Mouse (Mus musculus): Measurements from ENCODE around the gene Rpn2. TPM values are rescaled to one million over a fixed set of nuclear protein-coding genes. Genes with fewer than 3 reads are reported as not detected.

Rpn2 gene
- total RNA-seq, 2 experiments from 2014 or later, result 136 to 138 TPM

GRCm38 (mm10) chr2:157308273-157308917, 29.6 kb downstream of the Rpn2 start:
- DNase-seq (ENCODE audit: low spot score in 2 of 2), result no peak

DNA sequence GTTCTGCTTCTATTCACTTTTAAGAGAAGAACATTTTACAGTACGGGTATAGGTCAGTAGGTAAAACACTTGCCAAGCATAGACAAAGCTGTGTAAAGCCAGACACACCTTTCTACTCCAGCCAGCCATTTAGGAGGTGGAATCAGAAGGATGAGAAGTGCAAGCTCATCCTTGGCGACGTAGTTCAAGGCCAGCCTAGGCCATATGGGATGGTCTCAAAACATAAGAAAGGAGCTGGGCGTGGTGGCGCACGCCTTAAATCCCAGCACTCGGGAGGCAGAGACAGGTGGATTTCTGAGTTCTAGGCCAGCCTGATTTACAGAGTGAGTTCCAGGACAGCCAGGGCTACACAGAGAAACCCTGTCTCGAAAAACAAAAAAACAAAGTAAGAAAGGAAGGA, 30.8 kb downstream of the Rpn2 start:
- DNase-seq (ENCODE audit: low spot score in 2 of 2), result no peak

DNA sequence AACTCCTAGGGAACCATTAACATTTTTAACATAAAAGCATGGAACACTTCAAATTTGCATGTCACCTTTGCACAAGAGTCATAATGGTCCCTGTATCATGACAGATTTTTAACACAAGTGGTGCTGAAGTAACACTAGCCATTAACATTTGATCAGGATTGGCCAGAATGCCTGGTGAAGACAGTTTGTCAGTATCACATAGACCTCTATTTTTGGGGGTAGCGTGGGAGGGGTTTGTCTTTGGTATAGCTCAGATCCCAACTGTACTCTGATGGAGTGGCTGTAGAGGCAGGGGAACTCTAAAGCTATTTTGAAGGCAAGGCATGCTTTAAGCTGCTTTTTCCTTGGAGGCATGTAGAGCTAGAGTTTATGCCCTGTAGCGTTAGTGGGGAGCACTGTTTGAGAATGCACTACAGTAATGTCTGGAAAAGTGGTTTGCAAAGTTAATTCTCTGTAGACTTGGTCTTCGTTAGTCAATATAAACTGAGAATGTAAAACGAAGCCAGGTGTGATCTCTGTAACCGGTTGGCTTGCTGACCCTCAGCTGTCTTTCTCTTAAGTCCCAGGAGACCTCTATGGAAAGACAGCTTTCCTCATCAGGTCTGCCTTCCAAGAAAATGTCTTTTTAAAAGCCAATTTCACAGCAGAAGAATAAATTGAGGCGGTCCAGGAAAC, 32.3 kb downstream of the Rpn2 start:
- no peak for DNase-seq (ENCODE audit: low spot score in 2 of 2)

- DNase-seq (ENCODE audit: low spot score in 2 of 2), result no peak
These were observed 34.9 kb downstream of the Rpn2 start for GRCm38 (mm10) chr2:157313718-157314117.

DNA sequence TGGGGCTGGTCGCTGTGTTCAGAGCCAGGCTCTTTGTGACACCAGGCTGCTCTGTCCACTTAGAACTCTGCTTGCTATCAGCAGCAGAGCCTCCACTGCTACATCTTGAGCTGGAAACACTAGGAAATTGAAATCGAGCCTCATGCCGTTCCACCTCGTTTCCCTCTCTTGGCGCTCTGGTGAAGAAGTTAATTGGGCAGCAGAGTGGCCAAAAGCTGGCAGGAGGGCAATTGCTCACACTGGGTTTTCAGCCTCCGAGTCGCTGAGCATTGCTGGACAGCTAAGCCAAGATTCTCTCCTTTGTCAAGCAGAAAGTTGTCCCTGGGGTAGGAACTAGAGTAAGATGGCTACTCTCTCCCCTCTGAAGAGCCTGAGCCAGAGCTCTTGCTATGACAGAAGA, 35.5 kb downstream of the Rpn2 start:
- no peak for DNase-seq (ENCODE audit: low spot score in 2 of 2)

DNA sequence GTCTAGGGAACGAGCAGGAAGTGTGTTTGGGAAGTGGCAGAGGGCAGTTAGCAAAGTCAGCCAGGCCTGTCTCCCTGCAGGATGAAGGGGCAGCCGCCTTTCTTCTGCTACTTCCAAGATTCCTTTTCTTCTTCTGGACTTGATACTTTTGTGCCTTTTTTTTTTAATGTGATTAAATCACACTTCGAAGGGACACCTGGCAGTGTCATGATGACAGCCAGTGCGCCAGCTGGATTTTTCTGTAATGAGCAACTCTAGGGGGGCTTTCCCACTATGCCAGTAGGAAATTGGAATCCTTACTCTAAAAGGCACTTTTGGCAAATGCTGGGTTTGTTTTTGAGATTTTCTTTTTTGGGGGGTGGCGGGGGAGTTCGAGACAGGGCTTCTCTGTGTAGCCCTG, 36.7 kb downstream of the Rpn2 start:
- DNase-seq (ENCODE audit: low spot score in 2 of 2), result no peak

GRCm38 (mm10) chr2:157316358-157316933, 37.6 kb downstream of the Rpn2 start:
- no peak for DNase-seq (ENCODE audit: low spot score in 2 of 2)

DNA sequence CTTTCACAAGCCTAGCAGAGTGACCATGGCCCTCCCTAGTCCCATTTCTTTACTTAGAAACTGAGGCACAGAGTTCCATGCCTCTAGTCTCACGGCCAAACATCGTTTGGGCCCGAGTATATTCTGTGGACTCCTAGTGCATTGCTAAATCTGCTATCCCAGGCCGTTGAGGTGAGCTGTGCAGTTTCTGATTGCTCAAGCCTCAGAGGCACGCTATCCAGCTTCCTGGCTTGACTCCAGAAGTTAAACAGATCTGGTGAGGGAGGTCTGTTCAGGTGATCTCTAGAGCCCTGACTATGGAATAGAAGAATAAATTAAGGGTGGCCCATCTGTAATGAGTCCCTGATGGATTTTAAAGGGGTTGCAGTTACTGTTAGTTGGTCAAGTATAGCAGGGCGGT, 38.4 kb downstream of the Rpn2 start:
- no peak for DNase-seq (ENCODE audit: low spot score in 2 of 2)

- DNase-seq (ENCODE audit: low spot score in 2 of 2), result no peak
These were observed 41.3 kb downstream of the Rpn2 start for GRCm38 (mm10) chr2:157320135-157320534.

DNA sequence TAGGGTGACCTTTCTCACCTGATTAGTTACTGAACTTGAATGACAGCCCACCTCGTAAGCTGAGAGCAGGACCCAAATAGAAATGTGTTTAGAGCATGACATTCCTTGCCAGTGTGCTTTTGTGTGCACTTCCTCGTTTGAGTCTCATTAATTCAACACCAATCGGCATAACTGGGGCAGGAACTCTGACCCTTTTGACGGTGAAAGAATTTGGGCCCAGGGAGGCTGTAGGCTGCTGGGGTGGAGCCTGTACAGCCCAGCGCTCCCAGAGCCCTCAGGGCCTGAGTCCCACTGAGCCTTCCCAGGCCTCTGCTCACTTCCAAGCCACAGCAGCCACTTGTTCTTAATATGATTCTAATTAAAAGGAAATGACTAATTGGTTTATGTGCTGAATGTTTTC, 42.1 kb downstream of the Rpn2 start:
- DNase-seq (ENCODE audit: low spot score in 2 of 2), result no peak

- no peak for DNase-seq (ENCODE audit: low spot score in 2 of 2)
These were observed 43.4 kb downstream of the Rpn2 start for GRCm38 (mm10) chr2:157322029-157322766.

DNA sequence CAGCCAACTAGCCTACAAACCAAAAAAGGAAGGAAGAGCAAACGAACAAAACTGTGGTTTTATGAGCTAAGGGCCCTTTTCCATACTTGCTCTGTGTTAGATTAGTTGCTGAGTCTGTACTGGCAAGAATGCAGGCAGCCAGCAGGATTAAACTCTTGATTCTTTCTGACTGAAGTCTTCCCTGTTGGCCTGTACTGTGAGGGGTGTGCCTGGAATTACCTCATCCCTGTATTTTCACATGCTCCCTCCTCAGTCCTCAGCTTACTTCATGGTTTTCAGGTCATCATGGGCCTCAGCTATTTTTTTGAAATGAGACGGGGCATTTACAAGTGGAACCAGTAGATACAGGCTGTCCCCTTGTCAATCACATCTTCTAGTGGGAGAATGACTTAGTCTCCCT, 46.4 kb downstream of the Rpn2 start:
- DNase-seq (ENCODE audit: low spot score in 2 of 2), result no peak

- DNase-seq (ENCODE audit: low spot score in 2 of 2), result no peak
These were observed 49.3 kb downstream of the Rpn2 start for GRCm38 (mm10) chr2:157328106-157328505.

GRCm38 (mm10) chr2:157328570-157328969, 49.8 kb downstream of the Rpn2 start:
- no peak for DNase-seq (ENCODE audit: low spot score in 2 of 2)

- DNase-seq (ENCODE audit: low spot score in 2 of 2), result no peak
These were observed 53.2 kb downstream of the Rpn2 start for GRCm38 (mm10) chr2:157332059-157332458.

DNA sequence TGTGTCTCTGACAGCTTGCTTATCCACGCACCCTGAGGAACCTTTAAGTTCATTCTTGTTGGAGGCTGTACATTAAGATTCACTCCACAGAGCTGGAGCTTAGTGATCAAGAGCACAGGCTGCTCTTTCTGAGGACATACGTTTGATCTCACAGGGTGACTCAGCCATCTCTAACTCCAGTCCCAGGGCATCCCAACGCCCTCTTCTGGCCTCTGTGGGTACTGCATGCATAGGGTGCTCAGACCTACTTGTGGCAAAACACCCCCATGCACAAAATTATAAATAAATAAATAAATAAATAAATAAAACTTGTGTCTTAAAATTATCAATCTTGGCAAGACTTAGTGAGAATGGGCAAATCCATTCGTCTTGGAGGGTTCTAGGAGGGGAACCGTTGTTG, 59.8 kb downstream of the Rpn2 start:
- DNase-seq (ENCODE audit: low spot score in 2 of 2), result peak; percentile 53 to 76

GRCm38 (mm10) chr2:157339532-157339931, 60.7 kb downstream of the Rpn2 start:
- no peak for DNase-seq (ENCODE audit: low spot score in 2 of 2)

- peak; percentile 27 to 47 for DNase-seq (ENCODE audit: low spot score in 2 of 2)
These were observed 61.5 kb downstream of the Rpn2 start for GRCm38 (mm10) chr2:157340221-157340741.

- DNase-seq (ENCODE audit: low spot score in 2 of 2), result peak; percentile 71 to 78
These were observed 62.9 kb downstream of the Rpn2 start for GRCm38 (mm10) chr2:157341554-157342270.

GRCm38 (mm10) chr2:157342328-157342926, 63.6 kb downstream of the Rpn2 start:
- no peak for DNase-seq (ENCODE audit: low spot score in 2 of 2)

DNA sequence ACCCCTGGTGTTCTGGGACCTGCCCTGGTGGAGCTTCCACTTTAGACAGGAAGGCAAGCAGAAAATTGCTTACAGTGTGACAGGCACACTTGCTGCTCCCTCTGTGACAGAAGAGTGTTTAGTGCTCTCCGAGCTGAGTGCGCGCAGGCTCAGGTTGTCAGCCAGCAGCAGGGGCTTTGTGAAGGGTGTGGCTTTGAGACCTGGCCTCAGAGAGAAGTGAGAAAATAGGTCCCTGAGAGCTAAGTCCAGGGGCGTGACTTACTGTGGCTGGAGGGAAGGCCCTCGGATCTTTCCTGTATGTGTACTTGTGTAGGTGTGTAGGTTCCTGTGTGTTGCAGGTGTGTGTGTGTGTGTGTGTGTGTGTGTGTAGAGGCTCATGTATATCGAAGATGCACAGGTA, 64.5 kb downstream of the Rpn2 start:
- no peak for DNase-seq (ENCODE audit: low spot score in 2 of 2)
